Mouse (Mus musculus) ovary, adult 10 weeks (tissue): ENCODE data around the gene Olfr1136. TPM values are rescaled to one million over a fixed set of nuclear protein-coding genes. Genes with fewer than 3 reads are reported as not detected.

Source experiments
- polyA plus RNA-seq: library from polyadenylated mRNA; stranded (reverse); fragments of 350-450 nt; fragmentation: Illumina TruSeq; extraction: RNeasy Lipid Tissue Mini Kit (QIAGEN cat#74804); gene quantifications from one replicate; pipeline ENCODE4 v1.2.3, GENCODE M21; 2014

Gene Olfr1136
- not detected for polyA plus RNA-seq

GRCm38 (mm10) chr2:87693847-87694246, at the start of gene Olfr1136:
TSS of gene Olfr1136 (minus strand) at chr2:87693947.

GRCm38 (mm10) chr2:87743452-87743851, 49.7 kb upstream of the Olfr1136 start, which contains the start of gene Olfr1140:
TSS of gene Olfr1140 (plus strand) at chr2:87743752.

GRCm38 (mm10) chr2:87739878-87740277, 46.1 kb upstream of the Olfr1136 start, which contains the start of gene Olfr1138:
TSS of gene Olfr1138 (minus strand) at chr2:87739978.

GRCm38 (mm10) chr2:87713079-87713478, 19.3 kb upstream of the Olfr1136 start, which contains the start of gene Olfr1137:
TSS of gene Olfr1137 (minus strand) at chr2:87713179.

GRCm38 (mm10) chr2:87673564-87673963, 20.2 kb downstream of the Olfr1136 start, which contains the start of gene Olfr1135:
TSS of gene Olfr1135 (minus strand) at chr2:87673664.

GRCm38 (mm10) chr2:87658360-87658759, 35.4 kb downstream of the Olfr1136 start, which contains the start of gene Olfr1134:
TSS of gene Olfr1134 (minus strand) at chr2:87658460.

GRCm38 (mm10) chr2:87647274-87647673, 46.5 kb downstream of the Olfr1136 start, which contains the start of gene Olfr1133:
TSS of gene Olfr1133 (minus strand) at chr2:87647374.

Other genes with a start within 250 kb of the Olfr1136 start
- not detected for gene Olfr1126, start 240.0 kb downstream of the Olfr1136 start, polyA plus RNA-seq
- gene Pramel7, start 196.9 kb downstream of the Olfr1136 start, polyA plus RNA-seq, result not detected
- gene Pramel6, start 187.4 kb downstream of the Olfr1136 start, polyA plus RNA-seq, result not detected
- gene Olfr153, start 162.2 kb downstream of the Olfr1136 start, polyA plus RNA-seq, result not detected
- not detected for gene Olfr1128, start 148.4 kb downstream of the Olfr1136 start, polyA plus RNA-seq
- gene Olfr1129, start 120.0 kb downstream of the Olfr1136 start, polyA plus RNA-seq, result not detected
- gene Olfr1130, start 87.7 kb downstream of the Olfr1136 start, polyA plus RNA-seq, result not detected
- not detected for gene Olfr1131, start 66.8 kb downstream of the Olfr1136 start, polyA plus RNA-seq
- not detected for gene Olfr1132, start 56.4 kb downstream of the Olfr1136 start, polyA plus RNA-seq
- not detected for gene Olfr1133, start 46.6 kb downstream of the Olfr1136 start, polyA plus RNA-seq
- gene Olfr1134, start 35.5 kb downstream of the Olfr1136 start, polyA plus RNA-seq, result not detected
- not detected for gene Olfr1135, start 20.3 kb downstream of the Olfr1136 start, polyA plus RNA-seq
- not detected for gene Olfr1137, start 19.2 kb upstream of the Olfr1136 start, polyA plus RNA-seq
- not detected for gene Olfr1138, start 46.0 kb upstream of the Olfr1136 start, polyA plus RNA-seq
- gene Olfr1140, start 49.8 kb upstream of the Olfr1136 start, polyA plus RNA-seq, result not detected
- not detected for gene Olfr1141, start 60.0 kb upstream of the Olfr1136 start, polyA plus RNA-seq
- not detected for gene Olfr152, start 85.5 kb upstream of the Olfr1136 start, polyA plus RNA-seq
- gene Olfr1143, start 106.6 kb upstream of the Olfr1136 start, polyA plus RNA-seq, result not detected
- not detected for gene Olfr1145, start 115.9 kb upstream of the Olfr1136 start, polyA plus RNA-seq
- gene Olfr1148, start 136.6 kb upstream of the Olfr1136 start, polyA plus RNA-seq, result not detected
- not detected for gene Olfr1150-ps1, start 150.0 kb upstream of the Olfr1136 start, polyA plus RNA-seq
- not detected for gene Olfr1151, start 161.9 kb upstream of the Olfr1136 start, polyA plus RNA-seq
- not detected for gene Olfr1152, start 172.5 kb upstream of the Olfr1136 start, polyA plus RNA-seq
- gene Olfr1153, start 201.0 kb upstream of the Olfr1136 start, polyA plus RNA-seq, result not detected
- gene Olfr1154, start 211.2 kb upstream of the Olfr1136 start, polyA plus RNA-seq, result not detected